Mouse (Mus musculus): ENCODE measurements around the gene Olfr279.
"Not testable (repeated sequence)": the region's sequence is repeated elsewhere in the genome, so short reads cannot be mapped to it uniquely, and the experiment has no call there.

Gene Olfr279

GRCm38 (mm10) chr15:98503317-98503716 is 11.1 kb downstream of the Olfr279 start:
- Histone ChIP-seq H3K36me3 (ENCODE audit: control insufficient read depth, insufficient read depth, low read length, poor library complexity, severe bottlenecking) (no peaks in the 10 kb centered on the region), H3K27me3 (ENCODE audit: control insufficient read depth, insufficient read depth, low read length, poor library complexity, severe bottlenecking) (no peaks in the 10 kb centered on the region)
- no peak for DNase-seq (ENCODE audit: low read depth, low spot score)

- DNase-seq (ENCODE audit: low read depth, low spot score) = peak; percentile 89
- H3K36me3 ChIP-seq (ENCODE audit: control insufficient read depth, insufficient read depth, low read length, poor library complexity, severe bottlenecking) = no peaks in the 10 kb centered on the region
- no peaks in the 10 kb centered on the region for H3K27me3 ChIP-seq (ENCODE audit: control insufficient read depth, insufficient read depth, low read length, poor library complexity, severe bottlenecking)
Observed at GRCm38 (mm10) chr15:98504514-98504913, 12.3 kb downstream of the Olfr279 start.

- H3K36me3 ChIP-seq (ENCODE audit: control insufficient read depth, insufficient read depth, low read length, poor library complexity, severe bottlenecking) = no peaks in the 10 kb centered on the region
- DNase-seq (ENCODE audit: low read depth, low spot score) = no peak
- H3K27me3 ChIP-seq (ENCODE audit: control insufficient read depth, insufficient read depth, low read length, poor library complexity, severe bottlenecking) = no peaks in the 10 kb centered on the region
Observed at GRCm38 (mm10) chr15:98506253-98506957, 14.2 kb downstream of the Olfr279 start.

GRCm38 (mm10) chr15:98507321-98507720 is 15.1 kb downstream of the Olfr279 start:
- no peak for DNase-seq (ENCODE audit: low read depth, low spot score)
- Histone ChIP-seq H3K27me3 (ENCODE audit: control insufficient read depth, insufficient read depth, low read length, poor library complexity, severe bottlenecking) (no peaks in the 10 kb centered on the region), H3K36me3 (ENCODE audit: control insufficient read depth, insufficient read depth, low read length, poor library complexity, severe bottlenecking) (no peaks in the 10 kb centered on the region)

- DNase-seq (ENCODE audit: low read depth, low spot score) = peak; percentile 29
- Histone ChIP-seq H3K27me3 (ENCODE audit: control insufficient read depth, insufficient read depth, low read length, poor library complexity, severe bottlenecking) (no peaks in the 10 kb centered on the region), H3K36me3 (ENCODE audit: control insufficient read depth, insufficient read depth, low read length, poor library complexity, severe bottlenecking) (no peaks in the 10 kb centered on the region)
Observed at GRCm38 (mm10) chr15:98509387-98509786, 17.2 kb downstream of the Olfr279 start.

GRCm38 (mm10) chr15:98510438-98511385 is 18.5 kb downstream of the Olfr279 start:
- DNase-seq (ENCODE audit: low read depth, low spot score) = peak; percentile 93
- H3K27me3 ChIP-seq (ENCODE audit: control insufficient read depth, insufficient read depth, low read length, poor library complexity, severe bottlenecking) = no peaks in the 10 kb centered on the region
- H3K36me3 ChIP-seq (ENCODE audit: control insufficient read depth, insufficient read depth, low read length, poor library complexity, severe bottlenecking) = no peaks in the 10 kb centered on the region

- H3K27me3 ChIP-seq (ENCODE audit: control insufficient read depth, insufficient read depth, low read length, poor library complexity, severe bottlenecking) = no peaks in the 10 kb centered on the region
- peak; percentile 84 for DNase-seq (ENCODE audit: low read depth, low spot score)
- H3K36me3 ChIP-seq (ENCODE audit: control insufficient read depth, insufficient read depth, low read length, poor library complexity, severe bottlenecking) = no peaks in the 10 kb centered on the region
Observed at GRCm38 (mm10) chr15:98511386-98511928, 19.3 kb downstream of the Olfr279 start.

GRCm38 (mm10) chr15:98512232-98512631 is 20.0 kb downstream of the Olfr279 start:
- Histone ChIP-seq H3K36me3 (ENCODE audit: control insufficient read depth, insufficient read depth, low read length, poor library complexity, severe bottlenecking) (no peaks in the 10 kb centered on the region), H3K27me3 (ENCODE audit: control insufficient read depth, insufficient read depth, low read length, poor library complexity, severe bottlenecking) (no peaks in the 10 kb centered on the region)
- no peak for DNase-seq (ENCODE audit: low read depth, low spot score)

- Histone ChIP-seq H3K27me3 (ENCODE audit: control insufficient read depth, insufficient read depth, low read length, poor library complexity, severe bottlenecking) (no peaks in the 10 kb centered on the region), H3K36me3 (ENCODE audit: control insufficient read depth, insufficient read depth, low read length, poor library complexity, severe bottlenecking) (no peaks in the 10 kb centered on the region)
- DNase-seq (ENCODE audit: low read depth, low spot score) = peak; percentile 72
Observed at GRCm38 (mm10) chr15:98512799-98513321, 20.7 kb downstream of the Olfr279 start.

- H3K27me3 ChIP-seq (ENCODE audit: control insufficient read depth, insufficient read depth, low read length, poor library complexity, severe bottlenecking); H3K36me3 ChIP-seq (ENCODE audit: control insufficient read depth, insufficient read depth, low read length, poor library complexity, severe bottlenecking); DNase-seq (ENCODE audit: low read depth, low spot score): not testable (repeated sequence)
Observed at GRCm38 (mm10) chr15:98513676-98514075, 21.5 kb downstream of the Olfr279 start.

GRCm38 (mm10) chr15:98514146-98514545 is 21.9 kb downstream of the Olfr279 start:
- DNase-seq (ENCODE audit: low read depth, low spot score) = peak; percentile 48
- no peaks in the 10 kb centered on the region for H3K27me3 ChIP-seq (ENCODE audit: control insufficient read depth, insufficient read depth, low read length, poor library complexity, severe bottlenecking)
- H3K36me3 ChIP-seq (ENCODE audit: control insufficient read depth, insufficient read depth, low read length, poor library complexity, severe bottlenecking) = peaks cover 4% of the 10 kb centered on the region; the same call in 1 of the 2 replicates

- not testable (repeated sequence) for H3K36me3 ChIP-seq (ENCODE audit: control insufficient read depth, insufficient read depth, low read length, poor library complexity, severe bottlenecking); DNase-seq (ENCODE audit: low read depth, low spot score); H3K27me3 ChIP-seq (ENCODE audit: control insufficient read depth, insufficient read depth, low read length, poor library complexity, severe bottlenecking)
Observed at GRCm38 (mm10) chr15:98514845-98515244, 22.6 kb downstream of the Olfr279 start.

GRCm38 (mm10) chr15:98517380-98518355 is 25.5 kb downstream of the Olfr279 start:
- Histone ChIP-seq H3K36me3 (ENCODE audit: control insufficient read depth, insufficient read depth, low read length, poor library complexity, severe bottlenecking) (peaks cover 13% of the 10 kb centered on the region), H3K27me3 (ENCODE audit: control insufficient read depth, insufficient read depth, low read length, poor library complexity, severe bottlenecking) (no peaks in the 10 kb centered on the region)
- peak; percentile 76 for DNase-seq (ENCODE audit: low read depth, low spot score)

GRCm38 (mm10) chr15:98521245-98521644 is 29.0 kb downstream of the Olfr279 start:
- no peaks in the 10 kb centered on the region for H3K27me3 ChIP-seq (ENCODE audit: control insufficient read depth, insufficient read depth, low read length, poor library complexity, severe bottlenecking)
- DNase-seq (ENCODE audit: low read depth, low spot score) = no peak
- H3K36me3 ChIP-seq (ENCODE audit: control insufficient read depth, insufficient read depth, low read length, poor library complexity, severe bottlenecking) = peaks cover 19% of the 10 kb centered on the region

All from splenic B cell, adult 2 months (primary cell).